Mouse (Mus musculus): ENCODE results near the gene Lcmt1. TPM values are rescaled to one million over a fixed set of nuclear protein-coding genes. Genes with fewer than 3 reads are reported as not detected.

Gene Lcmt1
- total RNA-seq, 2 experiments from 2014 or later = 25.9 to 26.6 TPM

DNA sequence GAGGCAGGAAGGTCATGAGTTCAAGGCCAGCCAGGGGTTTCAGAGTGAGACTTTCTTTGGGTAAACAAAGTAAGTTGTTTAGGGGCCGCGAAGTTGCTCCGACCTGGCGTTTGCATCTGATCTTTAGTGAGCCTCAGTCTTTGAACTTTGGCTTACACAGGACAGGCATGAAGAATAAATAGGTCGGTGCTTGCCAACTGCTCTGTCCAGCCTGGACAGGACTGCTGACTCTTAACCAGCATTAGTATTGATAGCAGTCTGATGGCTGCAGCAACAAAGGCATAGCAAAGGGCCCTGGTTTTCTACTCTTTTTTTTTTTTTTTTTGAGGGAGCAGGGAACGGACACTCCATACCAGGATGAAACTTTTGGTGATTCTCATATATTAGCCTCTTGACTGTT lies 83.0 kb downstream of the Lcmt1 start:
- no peak for DNase-seq (ENCODE audit: low spot score in 2 of 2)

DNA sequence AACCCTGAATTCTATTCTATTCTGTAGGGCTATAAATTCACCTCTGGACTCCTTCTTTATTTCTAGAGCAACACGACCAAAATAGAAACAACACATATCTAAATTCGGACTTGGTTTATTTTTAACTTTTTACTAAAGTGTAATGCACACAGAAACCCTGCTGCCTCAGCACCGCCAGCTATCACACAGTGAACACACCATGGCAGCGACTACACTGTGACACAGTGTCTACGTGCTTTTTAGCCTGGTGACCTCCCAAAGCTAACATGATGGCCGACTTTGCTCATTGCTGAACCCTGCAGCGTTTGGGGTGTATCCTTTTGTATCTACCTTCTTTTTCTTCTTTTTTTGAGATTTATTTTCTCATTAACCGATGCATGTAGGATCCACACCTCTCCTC lies 83.5 kb downstream of the Lcmt1 start:
- no peak for DNase-seq (ENCODE audit: low spot score in 2 of 2)

DNA sequence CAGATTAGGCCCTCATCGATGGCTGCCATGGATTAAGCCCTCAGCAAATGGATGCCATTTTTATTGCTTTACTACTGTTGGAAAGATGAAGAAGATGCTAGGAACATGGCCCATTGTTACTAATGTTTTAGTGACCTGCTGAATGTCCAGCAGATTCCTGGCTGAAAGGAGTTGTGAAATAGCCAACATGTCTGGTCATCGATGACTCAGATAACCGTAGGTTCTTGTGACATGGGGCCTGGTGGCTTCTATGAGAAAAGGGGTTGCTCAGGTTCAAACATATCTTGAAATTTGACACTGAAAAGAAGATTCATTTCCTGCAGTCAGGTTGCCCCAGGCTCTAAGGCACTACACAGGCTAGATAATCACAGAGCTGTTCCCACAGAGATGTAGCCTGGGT lies 85.5 kb downstream of the Lcmt1 start:
- no peak for DNase-seq (ENCODE audit: low spot score in 2 of 2)

DNA sequence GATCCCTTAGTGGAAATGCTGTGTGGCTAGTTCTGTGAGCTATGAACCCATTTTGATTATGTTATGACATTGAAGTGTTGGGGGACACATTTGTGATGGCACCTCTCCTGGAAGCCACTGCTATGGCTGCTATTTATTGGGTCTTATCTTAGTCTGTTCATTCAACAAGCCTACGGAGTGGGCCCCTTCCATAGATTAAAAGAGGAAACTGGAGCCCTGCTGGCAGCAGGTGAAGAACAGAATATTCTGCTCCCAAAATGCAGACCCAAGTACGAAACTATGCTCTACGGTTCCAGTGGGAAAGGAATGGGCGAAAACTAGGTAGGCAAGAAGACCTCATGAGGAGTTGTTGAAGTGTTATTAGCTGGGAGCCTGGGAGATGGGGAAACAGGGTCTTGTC lies 88.7 kb downstream of the Lcmt1 start:
- DNase-seq (ENCODE audit: low spot score in 2 of 2) = no peak

DNA sequence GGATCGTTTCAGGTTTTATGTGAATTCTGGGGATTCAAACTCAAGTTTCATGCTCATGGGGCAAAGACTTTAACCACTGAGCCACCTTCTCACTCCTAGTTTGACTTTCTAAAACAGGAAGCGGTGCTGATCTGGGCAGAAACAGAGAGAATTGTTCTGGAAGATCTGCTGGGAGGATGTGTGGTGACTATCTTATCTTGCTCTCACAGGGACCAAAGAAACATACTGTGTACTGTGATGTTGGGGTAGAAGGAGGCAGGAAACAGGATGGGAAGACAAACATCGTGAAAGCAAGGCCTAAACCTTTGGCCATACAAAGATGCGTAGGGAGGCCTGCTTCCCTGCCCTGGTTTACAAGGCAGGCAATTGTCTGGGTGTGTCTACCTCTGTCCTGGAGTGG lies 89.7 kb downstream of the Lcmt1 start:
- DNase-seq (ENCODE audit: low spot score in 2 of 2) = no peak

DNA sequence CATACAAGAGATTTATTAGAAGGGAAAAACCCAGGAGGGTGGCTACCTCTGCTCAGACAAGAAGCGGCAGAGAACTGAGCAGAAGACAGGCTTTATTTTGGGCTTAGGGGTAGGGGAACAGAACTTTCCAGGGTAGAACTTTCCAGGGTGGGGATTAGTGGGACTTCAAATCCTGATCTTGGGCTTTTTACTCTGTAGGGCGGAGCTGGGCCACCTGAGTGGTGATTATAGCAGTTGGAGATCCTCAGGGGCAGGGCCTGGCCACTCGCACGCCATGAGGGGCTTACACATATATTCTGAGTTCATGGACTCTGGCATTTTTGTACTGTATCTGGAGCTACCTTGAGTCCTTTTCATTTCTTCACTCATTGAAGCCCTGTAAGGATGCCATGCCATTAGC lies 91.7 kb downstream of the Lcmt1 start:
- no peak for DNase-seq (ENCODE audit: low spot score in 2 of 2)

DNA sequence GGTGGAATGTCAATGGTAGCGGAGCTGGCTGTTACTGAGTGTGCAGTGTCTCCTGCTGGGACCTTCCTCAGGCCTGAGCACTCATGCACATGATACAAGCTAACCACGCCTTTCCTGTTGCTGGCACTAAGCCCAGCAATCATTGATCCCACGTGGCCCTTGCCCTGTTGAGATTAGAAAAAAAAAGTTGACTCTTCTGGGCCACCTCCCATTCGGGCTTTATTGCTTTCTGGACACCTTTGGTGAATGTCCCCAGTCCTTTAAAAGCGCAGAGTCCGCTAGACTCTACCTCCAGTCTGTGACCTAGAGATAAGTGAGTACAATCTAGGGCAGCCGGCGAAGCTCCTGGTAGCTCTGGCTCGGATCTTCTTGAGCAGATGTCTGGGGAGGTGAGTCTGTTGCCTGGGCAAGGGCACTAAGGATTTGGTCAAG lies 92.5 kb downstream of the Lcmt1 start, which contains the start of gene Aqp8:
Gene Aqp8 (plus strand): TSS at position 222 of the 432 bp plus-strand sequence.
- no peak for DNase-seq (ENCODE audit: low spot score in 2 of 2)

DNA sequence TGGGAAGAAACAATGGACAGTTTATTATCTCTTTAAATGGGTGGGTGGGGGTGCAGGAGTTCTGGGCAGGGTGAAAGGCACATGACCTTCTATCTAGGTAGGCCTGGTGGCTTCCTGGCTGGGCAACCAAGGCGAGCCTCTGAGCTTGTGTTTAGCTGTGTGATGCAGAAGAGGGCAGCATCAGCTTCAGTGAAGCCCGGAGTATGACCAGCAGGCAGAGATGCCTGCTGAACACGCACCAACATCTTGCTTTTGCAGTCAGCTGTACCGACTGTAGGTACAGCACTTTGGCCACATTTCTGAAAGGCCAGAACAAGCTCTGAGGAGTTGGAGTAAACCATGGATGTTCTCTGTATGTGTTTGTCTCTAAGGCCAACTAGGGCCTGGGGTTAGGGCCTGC lies 94.0 kb downstream of the Lcmt1 start:
- no peak for DNase-seq (ENCODE audit: low spot score in 2 of 2)

DNA sequence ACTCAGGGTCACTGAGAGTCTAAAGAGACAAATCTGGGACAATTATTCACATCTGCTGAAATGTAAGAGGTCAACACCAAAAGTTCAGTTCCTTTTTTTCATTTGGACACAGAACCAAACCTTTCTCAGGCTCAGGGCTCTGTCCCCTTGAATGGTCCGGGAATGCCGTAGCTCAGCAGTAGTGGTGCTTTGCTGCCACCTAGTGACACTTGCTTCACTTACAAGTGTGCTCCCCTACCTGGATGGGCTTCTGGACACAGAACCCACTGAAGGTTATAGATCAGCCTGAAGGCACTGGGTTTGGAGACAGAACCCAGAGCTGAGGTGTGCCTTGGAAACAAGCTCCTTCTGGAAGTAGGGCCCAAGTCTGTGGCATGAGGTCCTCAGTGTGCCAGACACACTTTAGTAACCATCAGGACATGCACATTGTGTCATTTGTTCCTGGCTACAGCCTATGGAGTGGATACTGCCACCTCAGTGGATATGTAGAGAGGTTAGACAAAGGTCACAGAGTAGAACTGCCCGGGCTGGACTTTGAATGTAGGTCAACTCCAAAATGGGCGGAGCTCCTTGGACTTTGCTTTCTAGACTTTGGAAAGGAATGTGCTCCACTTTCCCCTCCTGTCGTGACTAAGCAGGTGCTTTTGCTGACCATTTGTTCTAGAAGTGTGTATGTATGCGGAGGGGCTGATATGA lies 96.3 kb downstream of the Lcmt1 start:
- DNase-seq (ENCODE audit: low spot score in 2 of 2) = peak; percentile 69 to 70

DNA sequence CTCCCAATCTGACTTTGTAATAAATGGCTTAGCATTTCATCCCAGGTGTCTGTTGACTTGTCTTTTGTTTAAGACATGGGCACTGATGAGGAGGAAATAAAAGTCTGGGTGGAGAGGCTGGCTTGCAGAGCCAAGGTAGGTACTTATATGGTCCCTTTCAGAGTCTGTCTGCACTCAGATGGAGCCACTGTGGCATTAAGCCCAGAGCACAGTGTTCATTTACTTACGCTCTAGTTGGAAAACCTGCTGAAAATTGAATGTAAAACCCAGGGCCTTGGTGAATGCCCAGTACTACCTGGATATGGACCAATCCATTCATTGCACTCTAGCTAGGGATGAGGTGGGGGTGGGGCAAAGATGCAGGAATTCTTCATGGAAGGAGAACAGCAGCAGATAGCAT lies 98.4 kb downstream of the Lcmt1 start:
- DNase-seq (ENCODE audit: low spot score in 2 of 2) = no peak

Other genes with a start within 250 kb of the Lcmt1 start
- gene Tnrc6a, start 245.9 kb upstream of the Lcmt1 start, total RNA-seq (2021) = 10 to 100 TPM; 39.7 to 45.9 TPM
- gene Slc5a11, start 155.0 kb upstream of the Lcmt1 start, total RNA-seq (2021) = not detected
- gene Arhgap17, start 131 bp downstream of the Lcmt1 start, total RNA-seq (2021) = 10 to 100 TPM; 35.6 to 51.9 TPM
- gene Aqp8, start 92.5 kb downstream of the Lcmt1 start, total RNA-seq (2021) = not detected
- gene Zkscan2, start 130.7 kb downstream of the Lcmt1 start, total RNA-seq (2021) = 1 to 10 TPM in 1 of 2 experiments, under 1 TPM in 1; 0.96 to 1.0 TPM